Mouse (Mus musculus): ENCODE data around the gene Slc6a13. TPM values are rescaled to one million over a fixed set of nuclear protein-coding genes. Genes with fewer than 3 reads are reported as not detected.

Slc6a13 gene
- polyA plus RNA-seq, 1 experiment from 2014 or later: 0.52 TPM

GRCm38 (mm10) chr6:121341650-121342049 is 41.6 kb downstream of the Slc6a13 start:
- ATAC-seq (ENCODE audit: low FRiP score, low TSS enrichment): no peak
- H3K27ac ChIP-seq (replicated peaks): no peak overlapping the region
- H3K4me2 ChIP-seq (replicated peaks; ENCODE audit: low read depth): no peak overlapping the region
- WGBS: 79% methylated on average over 6 of the region's 6 CpGs
- no peak for DNase-seq (ENCODE audit: low spot score)
- H3K36me3 ChIP-seq (ENCODE audit: control insufficient read depth, insufficient read depth, low read length): no peaks in the 10 kb centered on the region
- H3K27me3 ChIP-seq (ENCODE audit: control insufficient read depth, insufficient read depth, low read length): no peaks in the 10 kb centered on the region
- H3K9me3 ChIP-seq (ENCODE audit: control insufficient read depth, low read length): no peaks in the 10 kb centered on the region
- no peaks in the 10 kb centered on the region for H3K4me1 ChIP-seq (replicated peaks; ENCODE audit: control insufficient read depth, insufficient read depth)
- no peak overlapping the region for H3K4me3 ChIP-seq (ENCODE audit: low read depth, low read length)
- TF ChIP-seq CTCF (IDR thresholded peaks at IDR 0.05; ENCODE audit: low read depth) (no peak), EP300 (optimal IDR thresholded peaks at IDR 0.05) (no peak)
- no peak overlapping the region for H3K9ac ChIP-seq (ENCODE audit: low read length)

GRCm38 (mm10) chr6:121343026-121343770 is 43.2 kb downstream of the Slc6a13 start, which contains the start of gene Slc6a12:
Gene Slc6a12, plus strand, starts transcription at chr6:121343076.
- Histone ChIP-seq H3K9ac (ENCODE audit: low read length) (no peak within 1 kb of the TSS), H3K4me2 (replicated peaks; ENCODE audit: low read depth) (no peak within 1 kb of the TSS), H3K27ac (replicated peaks) (no peak within 1 kb of the TSS), H3K9me3 (ENCODE audit: control insufficient read depth, low read length) (no peaks in the 10 kb centered on the region), H3K36me3 (ENCODE audit: control insufficient read depth, insufficient read depth, low read length) (no peaks in the 10 kb centered on the region), H3K27me3 (ENCODE audit: control insufficient read depth, insufficient read depth, low read length) (no peaks in the 10 kb centered on the region), H3K4me1 (replicated peaks; ENCODE audit: control insufficient read depth, insufficient read depth) (no peaks in the 10 kb centered on the region), H3K4me3 (ENCODE audit: low read depth, low read length) (no peak within 1 kb of the TSS)
- TF ChIP-seq EP300 (optimal IDR thresholded peaks at IDR 0.05) (no peak), CTCF (IDR thresholded peaks at IDR 0.05; ENCODE audit: low read depth) (no peak)
- WGBS: 72% methylated on average over 15 of the region's 15 CpGs
- DNase-seq (ENCODE audit: low spot score) (no peak), ATAC-seq (ENCODE audit: low FRiP score, low TSS enrichment) (peak; percentile 25; the same call in 1 of the 2 replicates)

GRCm38 (mm10) chr6:121343771-121344123 is 43.7 kb downstream of the Slc6a13 start:
- TF ChIP-seq EP300 (optimal IDR thresholded peaks at IDR 0.05): no peak
- no peak for TF ChIP-seq CTCF (IDR thresholded peaks at IDR 0.05; ENCODE audit: low read depth)
- no peaks in the 10 kb centered on the region for H3K9me3 ChIP-seq (ENCODE audit: control insufficient read depth, low read length)
- H3K36me3 ChIP-seq (ENCODE audit: control insufficient read depth, insufficient read depth, low read length): no peaks in the 10 kb centered on the region
- ATAC-seq (ENCODE audit: low FRiP score, low TSS enrichment) (no peak), DNase-seq (ENCODE audit: low spot score) (no peak)
- no peak overlapping the region for H3K4me3 ChIP-seq (ENCODE audit: low read depth, low read length)
- H3K27me3 ChIP-seq (ENCODE audit: control insufficient read depth, insufficient read depth, low read length): no peaks in the 10 kb centered on the region
- 50% methylated on average over 6 of the region's 6 CpGs for WGBS
- H3K9ac ChIP-seq (ENCODE audit: low read length): no peak overlapping the region
- no peak overlapping the region for H3K27ac ChIP-seq (replicated peaks)
- H3K4me1 ChIP-seq (replicated peaks; ENCODE audit: control insufficient read depth, insufficient read depth): no peaks in the 10 kb centered on the region
- H3K4me2 ChIP-seq (replicated peaks; ENCODE audit: low read depth): no peak overlapping the region

- TF ChIP-seq CTCF (IDR thresholded peaks at IDR 0.05; ENCODE audit: low read depth) (no peak), EP300 (optimal IDR thresholded peaks at IDR 0.05) (no peak)
- H3K4me2 ChIP-seq (replicated peaks; ENCODE audit: low read depth): no peak overlapping the region
- H3K9ac ChIP-seq (ENCODE audit: low read length): no peak overlapping the region
- no peak for DNase-seq (ENCODE audit: low spot score)
- no peak for ATAC-seq (ENCODE audit: low FRiP score, low TSS enrichment)
- no peaks in the 10 kb centered on the region for H3K9me3 ChIP-seq (ENCODE audit: control insufficient read depth, low read length)
- no peak overlapping the region for H3K4me3 ChIP-seq (ENCODE audit: low read depth, low read length)
- no peaks in the 10 kb centered on the region for H3K36me3 ChIP-seq (ENCODE audit: control insufficient read depth, insufficient read depth, low read length)
- no peak overlapping the region for H3K27ac ChIP-seq (replicated peaks)
- no peaks in the 10 kb centered on the region for H3K4me1 ChIP-seq (replicated peaks; ENCODE audit: control insufficient read depth, insufficient read depth)
- WGBS: 32% methylated on average over 5 of the region's 5 CpGs
- H3K27me3 ChIP-seq (ENCODE audit: control insufficient read depth, insufficient read depth, low read length): no peaks in the 10 kb centered on the region
These were observed 44.3 kb downstream of the Slc6a13 start for GRCm38 (mm10) chr6:121344329-121344728.

- H3K27ac ChIP-seq (replicated peaks): no peak overlapping the region
These were observed 46.4 kb downstream of the Slc6a13 start for GRCm38 (mm10) chr6:121346428-121346827.

GRCm38 (mm10) chr6:121352276-121352675 is 52.2 kb downstream of the Slc6a13 start:
- H3K27me3 ChIP-seq (ENCODE audit: control insufficient read depth, insufficient read depth, low read length): no peaks in the 10 kb centered on the region
- H3K9me3 ChIP-seq (ENCODE audit: control insufficient read depth, low read length): no peaks in the 10 kb centered on the region
- H3K27ac ChIP-seq (replicated peaks): no peak overlapping the region
- ATAC-seq (ENCODE audit: low FRiP score, low TSS enrichment): no peak
- 60% methylated on average over 2 of the region's 2 CpGs for WGBS
- H3K36me3 ChIP-seq (ENCODE audit: control insufficient read depth, insufficient read depth, low read length): no peaks in the 10 kb centered on the region
- no peaks in the 10 kb centered on the region for H3K4me1 ChIP-seq (replicated peaks; ENCODE audit: control insufficient read depth, insufficient read depth)
- H3K4me3 ChIP-seq (ENCODE audit: low read depth, low read length): no peak overlapping the region
- TF ChIP-seq CTCF (IDR thresholded peaks at IDR 0.05; ENCODE audit: low read depth) (no peak), EP300 (optimal IDR thresholded peaks at IDR 0.05) (no peak)
- no peak overlapping the region for H3K9ac ChIP-seq (ENCODE audit: low read length)
- DNase-seq (ENCODE audit: low spot score): no peak
- H3K4me2 ChIP-seq (replicated peaks; ENCODE audit: low read depth): no peak overlapping the region

More at GRCm38 (mm10) chr6:121346428-121346827, 46.4 kb downstream of the Slc6a13 start:
- TF ChIP-seq CTCF (IDR thresholded peaks at IDR 0.05; ENCODE audit: low read depth) (no peak), EP300 (optimal IDR thresholded peaks at IDR 0.05) (no peak)
- Histone ChIP-seq H3K4me1 (replicated peaks; ENCODE audit: control insufficient read depth, insufficient read depth) (no peaks in the 10 kb centered on the region), H3K4me3 (ENCODE audit: low read depth, low read length) (no peak overlapping the region), H3K9ac (ENCODE audit: low read length) (no peak overlapping the region), H3K9me3 (ENCODE audit: control insufficient read depth, low read length) (no peaks in the 10 kb centered on the region), H3K27me3 (ENCODE audit: control insufficient read depth, insufficient read depth, low read length) (no peaks in the 10 kb centered on the region), H3K36me3 (ENCODE audit: control insufficient read depth, insufficient read depth, low read length) (no peaks in the 10 kb centered on the region), H3K4me2 (replicated peaks; ENCODE audit: low read depth) (no peak overlapping the region)
- 32% methylated on average over 8 of the region's 8 CpGs for WGBS
- no peak for ATAC-seq (ENCODE audit: low FRiP score, low TSS enrichment)
- DNase-seq (ENCODE audit: low spot score): no peak
